Mouse (Mus musculus): ENCODE measurements around the gene Patz1.

DNA sequence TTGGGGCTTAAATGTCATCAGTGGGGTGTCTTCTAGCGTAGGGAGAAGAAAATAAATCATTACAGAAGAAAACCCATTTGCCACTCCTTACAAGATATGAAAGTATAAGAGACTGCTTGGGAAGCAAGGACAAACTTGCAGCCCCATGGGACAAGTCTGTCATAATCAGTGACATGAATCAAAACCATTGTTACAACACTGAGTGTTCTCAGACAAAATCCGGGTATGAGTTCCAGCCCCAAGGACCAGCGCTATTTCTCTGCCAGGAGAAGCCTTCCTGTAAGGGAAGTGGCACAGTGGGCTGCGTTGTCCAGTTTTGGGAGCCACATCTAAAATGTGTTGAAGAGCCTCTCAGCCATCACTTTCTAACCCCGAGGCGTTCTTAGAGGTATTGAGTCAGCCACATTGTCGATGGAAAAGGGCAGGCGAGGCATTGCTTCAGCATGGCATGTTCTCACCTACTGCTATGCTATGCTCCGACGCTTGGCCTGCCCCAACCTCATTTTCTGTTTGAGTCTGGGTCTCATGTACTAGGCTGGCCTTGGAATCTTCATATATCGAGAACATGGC, 45.6 kb downstream of the Patz1 start:
- TF ChIP-seq POLR2A (IDR thresholded peaks at IDR 0.05; ENCODE audit: borderline replicate concordance, low read depth, low read length) (no peak), CTCF (IDR thresholded peaks at IDR 0.05; ENCODE audit: low read depth, low read length) (no peak)
